Mouse (Mus musculus): ENCODE data around the gene Olfr1124. TPM values are rescaled to one million over a fixed set of nuclear protein-coding genes. Genes with fewer than 3 reads are reported as not detected.
"Not testable (repeated sequence)": the region's sequence is repeated elsewhere in the genome, so short reads cannot be mapped to it uniquely, and the experiment has no call there.

Olfr1124 gene
- polyA plus RNA-seq (2015; fragmentation: Nextera tagmentation; extraction: Ambion mirVana): 0.06 and 0.08 TPM in 2 replicates

GRCm38 (mm10) chr2:87429975-87430374, at the start of gene Olfr1124:
Olfr1124 (plus strand) TSS chr2:87430275.
- no peaks in the 10 kb centered on the region for H3K9me3 ChIP-seq (replicated peaks)
- no peaks in the 10 kb centered on the region for H3K27me3 ChIP-seq
- H3K4me1 ChIP-seq: no peaks in the 10 kb centered on the region
- H3K4me2 ChIP-seq: no peak within 1 kb of the TSS
- ATAC-seq (replicated peaks; ENCODE audit: low FRiP score): no peak
- no peaks in the 10 kb centered on the region for H3K36me3 ChIP-seq
- no peak within 1 kb of the TSS for H3K27ac ChIP-seq
- no peak within 1 kb of the TSS for H3K9ac ChIP-seq
- 96% methylated on average over 1 of the region's 1 CpGs for WGBS
- no peak within 1 kb of the TSS for H3K4me3 ChIP-seq (replicated peaks)

GRCm38 (mm10) chr2:87383935-87384334, 46.1 kb upstream of the Olfr1124 start:
- WGBS: 81% methylated on average over 2 of the region's 2 CpGs
- no peak overlapping the region for H3K4me3 ChIP-seq (replicated peaks)
- no peak overlapping the region for H3K9ac ChIP-seq
- H3K4me1 ChIP-seq: no peaks in the 10 kb centered on the region
- H3K36me3 ChIP-seq: no peaks in the 10 kb centered on the region
- H3K4me2 ChIP-seq: no peak overlapping the region
- no peaks in the 10 kb centered on the region for H3K27me3 ChIP-seq
- ATAC-seq (replicated peaks; ENCODE audit: low FRiP score): no peak
- no peaks in the 10 kb centered on the region for H3K9me3 ChIP-seq (replicated peaks)
- no peak overlapping the region for H3K27ac ChIP-seq

GRCm38 (mm10) chr2:87385549-87385948, 44.5 kb upstream of the Olfr1124 start, which contains the start of gene Olfr1122:
Olfr1122 (plus strand) TSS chr2:87385849.
- H3K27ac ChIP-seq: no peak within 1 kb of the TSS
- H3K4me1 ChIP-seq: no peaks in the 10 kb centered on the region
- no peaks in the 10 kb centered on the region for H3K9me3 ChIP-seq (replicated peaks)
- ATAC-seq (replicated peaks; ENCODE audit: low FRiP score): no peak
- WGBS: 82% methylated on average over 2 of the region's 2 CpGs
- no peak within 1 kb of the TSS for H3K4me2 ChIP-seq
- H3K4me3 ChIP-seq (replicated peaks): no peak within 1 kb of the TSS
- no peaks in the 10 kb centered on the region for H3K27me3 ChIP-seq
- no peak within 1 kb of the TSS for H3K9ac ChIP-seq
- H3K36me3 ChIP-seq: no peaks in the 10 kb centered on the region

- ATAC-seq (replicated peaks; ENCODE audit: low FRiP score); H3K36me3 ChIP-seq; H3K9me3 ChIP-seq (replicated peaks); H3K27ac ChIP-seq; H3K4me3 ChIP-seq (replicated peaks); H3K9ac ChIP-seq; H3K4me1 ChIP-seq; H3K27me3 ChIP-seq; H3K4me2 ChIP-seq: not testable (repeated sequence)
- 89% methylated on average over 5 of the region's 5 CpGs for WGBS
Observed at GRCm38 (mm10) chr2:87393605-87394004, 36.5 kb upstream of the Olfr1124 start.

- H3K9me3 ChIP-seq (replicated peaks); H3K9ac ChIP-seq; H3K36me3 ChIP-seq; ATAC-seq (replicated peaks; ENCODE audit: low FRiP score); H3K4me3 ChIP-seq (replicated peaks); H3K27ac ChIP-seq; H3K27me3 ChIP-seq; H3K4me1 ChIP-seq; H3K4me2 ChIP-seq: not testable (repeated sequence)
- 82% methylated on average over 7 of the region's 7 CpGs for WGBS
Observed at GRCm38 (mm10) chr2:87394686-87395085, 35.4 kb upstream of the Olfr1124 start.

- Histone ChIP-seq H3K36me3 (no peaks in the 10 kb centered on the region), H3K9ac (no peak within 1 kb of the TSS), H3K4me1 (no peaks in the 10 kb centered on the region), H3K9me3 (replicated peaks) (no peaks in the 10 kb centered on the region), H3K4me3 (replicated peaks) (no peak within 1 kb of the TSS), H3K4me2 (no peak within 1 kb of the TSS), H3K27ac (no peak within 1 kb of the TSS), H3K27me3 (no peaks in the 10 kb centered on the region)
- no peak for ATAC-seq (replicated peaks; ENCODE audit: low FRiP score)
- 87% methylated on average over 1 of the region's 1 CpGs for WGBS
Observed at GRCm38 (mm10) chr2:87416335-87416734, 13.7 kb upstream of the Olfr1124 start, which contains the start of gene Olfr1123. Olfr1123 (plus strand) TSS chr2:87416635.

- no peak for ATAC-seq (replicated peaks; ENCODE audit: low FRiP score)
- Histone ChIP-seq H3K4me1 (no peaks in the 10 kb centered on the region), H3K9me3 (replicated peaks) (no peaks in the 10 kb centered on the region), H3K4me3 (replicated peaks) (no peak overlapping the region), H3K27me3 (no peaks in the 10 kb centered on the region), H3K27ac (no peak overlapping the region), H3K9ac (no peak overlapping the region), H3K4me2 (no peak overlapping the region), H3K36me3 (no peaks in the 10 kb centered on the region)
- WGBS: 93% methylated on average over 16 of the region's 16 CpGs
Observed at GRCm38 (mm10) chr2:87437731-87438130, 7.7 kb downstream of the Olfr1124 start.

GRCm38 (mm10) chr2:87453662-87454061, 23.6 kb downstream of the Olfr1124 start, which contains the start of gene Olfr1126:
Olfr1126 (plus strand) TSS chr2:87453962.
- Histone ChIP-seq H3K27ac (no peak within 1 kb of the TSS), H3K4me1 (no peaks in the 10 kb centered on the region), H3K9ac (no peak within 1 kb of the TSS), H3K9me3 (replicated peaks) (no peaks in the 10 kb centered on the region), H3K27me3 (no peaks in the 10 kb centered on the region), H3K36me3 (no peaks in the 10 kb centered on the region), H3K4me3 (replicated peaks) (no peak within 1 kb of the TSS), H3K4me2 (no peak within 1 kb of the TSS)
- no peak for ATAC-seq (replicated peaks; ENCODE audit: low FRiP score)

GRCm38 (mm10) chr2:87461769-87462168, 31.7 kb downstream of the Olfr1124 start:
- 93% methylated on average over 4 of the region's 4 CpGs for WGBS
- no peaks in the 10 kb centered on the region for H3K27me3 ChIP-seq
- no peaks in the 10 kb centered on the region for H3K36me3 ChIP-seq
- no peak overlapping the region for H3K9ac ChIP-seq
- H3K9me3 ChIP-seq (replicated peaks): no peaks in the 10 kb centered on the region
- H3K4me3 ChIP-seq (replicated peaks): no peak overlapping the region
- no peak for ATAC-seq (replicated peaks; ENCODE audit: low FRiP score)
- no peak overlapping the region for H3K27ac ChIP-seq
- H3K4me1 ChIP-seq: no peaks in the 10 kb centered on the region
- H3K4me2 ChIP-seq: no peak overlapping the region

GRCm38 (mm10) chr2:87480207-87480606, 50.1 kb downstream of the Olfr1124 start:
- H3K27me3 ChIP-seq: no peaks in the 10 kb centered on the region
- no peak overlapping the region for H3K4me3 ChIP-seq (replicated peaks)
- H3K36me3 ChIP-seq: no peaks in the 10 kb centered on the region
- no peak overlapping the region for H3K9ac ChIP-seq
- H3K4me2 ChIP-seq: no peak overlapping the region
- no peak for ATAC-seq (replicated peaks; ENCODE audit: low FRiP score)
- H3K27ac ChIP-seq: no peak overlapping the region
- no peaks in the 10 kb centered on the region for H3K9me3 ChIP-seq (replicated peaks)
- H3K4me1 ChIP-seq: no peaks in the 10 kb centered on the region

GRCm38 (mm10) chr2:87481158-87481557, 51.1 kb downstream of the Olfr1124 start:
- Histone ChIP-seq H3K36me3 (no peaks in the 10 kb centered on the region), H3K4me1 (no peaks in the 10 kb centered on the region), H3K4me2 (no peak overlapping the region), H3K27me3 (no peaks in the 10 kb centered on the region), H3K9me3 (replicated peaks) (no peaks in the 10 kb centered on the region), H3K9ac (no peak overlapping the region), H3K4me3 (replicated peaks) (no peak overlapping the region), H3K27ac (no peak overlapping the region)
- WGBS: 80% methylated on average over 4 of the region's 4 CpGs
- ATAC-seq (replicated peaks; ENCODE audit: low FRiP score): no peak

- H3K27ac ChIP-seq: no peak overlapping the region
- H3K9me3 ChIP-seq (replicated peaks): no peaks in the 10 kb centered on the region
- no peak for ATAC-seq (replicated peaks; ENCODE audit: low FRiP score)
- H3K4me2 ChIP-seq: no peak overlapping the region
- no peak overlapping the region for H3K4me3 ChIP-seq (replicated peaks)
- no peak overlapping the region for H3K9ac ChIP-seq
- no peaks in the 10 kb centered on the region for H3K36me3 ChIP-seq
- no peaks in the 10 kb centered on the region for H3K27me3 ChIP-seq
- 72% methylated on average over 2 of the region's 2 CpGs for WGBS
- H3K4me1 ChIP-seq: no peaks in the 10 kb centered on the region
Observed at GRCm38 (mm10) chr2:87482276-87482675, 52.2 kb downstream of the Olfr1124 start.

Measured in kidney, embryonic 15.5 days (tissue).